Mouse (Mus musculus): ENCODE measurements around the gene Gpr84.

Gene Gpr84

GRCm38 (mm10) chr15:103305070-103305678 lies 5.2 kb downstream of the Gpr84 start:
- DNase-seq = peak; percentile 99

- DNase-seq = no peak
Observed at GRCm38 (mm10) chr15:103304616-103304969, 5.8 kb downstream of the Gpr84 start.

DNA sequence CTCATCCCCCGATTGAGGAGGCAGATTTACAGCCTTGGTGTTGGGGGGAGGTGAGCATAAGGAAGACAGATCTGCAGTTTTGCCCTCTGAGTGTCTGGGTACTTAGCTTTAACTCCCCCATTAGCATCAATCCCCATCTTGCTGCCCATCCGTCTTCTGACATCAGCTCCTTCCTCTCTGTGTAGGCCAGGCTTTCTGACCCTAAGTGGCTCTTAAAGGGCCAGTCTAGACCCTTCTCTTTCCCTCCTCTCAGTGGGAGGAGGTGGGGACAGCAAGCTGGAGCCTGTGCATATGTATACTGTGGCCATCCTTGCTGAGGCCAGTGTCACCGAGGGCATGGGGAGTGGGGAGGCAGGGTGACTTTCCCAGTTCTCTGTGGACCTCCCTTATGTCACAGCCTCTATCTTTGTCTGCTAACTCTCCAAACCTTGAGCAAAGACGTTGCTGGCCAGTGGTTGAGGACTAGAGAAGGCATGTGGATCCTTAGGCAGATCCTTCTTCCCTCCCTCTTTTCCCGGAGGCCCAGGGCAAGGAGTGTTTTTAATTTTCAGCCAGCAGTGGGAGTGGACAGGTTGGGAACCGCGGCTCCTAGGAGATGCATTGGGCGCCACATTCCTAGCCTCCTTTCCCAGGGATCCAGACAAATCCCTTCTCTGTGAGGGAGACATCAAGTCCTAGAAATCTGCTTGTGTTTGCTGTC lies 6.3 kb downstream of the Gpr84 start:
- no peak for DNase-seq

DNA sequence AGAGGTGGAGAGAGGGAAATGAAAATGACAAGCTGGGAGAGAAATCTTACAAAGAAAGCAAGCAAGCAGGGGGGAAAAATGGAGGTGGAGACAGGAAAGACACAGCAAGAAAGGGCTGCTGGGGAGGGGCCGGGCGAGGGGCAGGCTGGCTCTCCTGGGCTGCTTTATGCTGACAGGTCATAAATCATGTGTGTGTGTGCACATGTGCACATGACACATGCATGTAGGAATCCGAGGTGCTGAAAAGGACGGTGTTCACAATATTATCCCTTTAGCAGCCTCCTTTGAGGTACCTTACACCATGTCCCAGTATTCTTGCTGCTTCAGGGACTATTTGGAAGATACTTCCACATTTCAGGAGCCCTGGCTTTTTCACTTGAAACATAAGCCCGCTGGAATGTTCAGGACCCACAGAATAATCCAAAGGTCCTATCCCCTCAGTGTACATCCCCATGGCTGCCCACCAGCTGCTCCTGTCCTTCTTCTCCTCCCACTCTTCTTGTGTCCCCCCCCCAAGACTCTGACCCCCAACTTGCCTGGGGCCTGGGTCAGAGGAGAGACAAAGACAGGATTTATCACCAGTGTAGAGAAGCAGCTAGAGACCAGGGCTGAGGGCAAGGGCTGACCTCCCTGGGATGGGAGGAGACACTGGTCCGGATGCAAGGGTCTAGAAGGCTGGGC lies 7.9 kb downstream of the Gpr84 start:
- DNase-seq = no peak

DNA sequence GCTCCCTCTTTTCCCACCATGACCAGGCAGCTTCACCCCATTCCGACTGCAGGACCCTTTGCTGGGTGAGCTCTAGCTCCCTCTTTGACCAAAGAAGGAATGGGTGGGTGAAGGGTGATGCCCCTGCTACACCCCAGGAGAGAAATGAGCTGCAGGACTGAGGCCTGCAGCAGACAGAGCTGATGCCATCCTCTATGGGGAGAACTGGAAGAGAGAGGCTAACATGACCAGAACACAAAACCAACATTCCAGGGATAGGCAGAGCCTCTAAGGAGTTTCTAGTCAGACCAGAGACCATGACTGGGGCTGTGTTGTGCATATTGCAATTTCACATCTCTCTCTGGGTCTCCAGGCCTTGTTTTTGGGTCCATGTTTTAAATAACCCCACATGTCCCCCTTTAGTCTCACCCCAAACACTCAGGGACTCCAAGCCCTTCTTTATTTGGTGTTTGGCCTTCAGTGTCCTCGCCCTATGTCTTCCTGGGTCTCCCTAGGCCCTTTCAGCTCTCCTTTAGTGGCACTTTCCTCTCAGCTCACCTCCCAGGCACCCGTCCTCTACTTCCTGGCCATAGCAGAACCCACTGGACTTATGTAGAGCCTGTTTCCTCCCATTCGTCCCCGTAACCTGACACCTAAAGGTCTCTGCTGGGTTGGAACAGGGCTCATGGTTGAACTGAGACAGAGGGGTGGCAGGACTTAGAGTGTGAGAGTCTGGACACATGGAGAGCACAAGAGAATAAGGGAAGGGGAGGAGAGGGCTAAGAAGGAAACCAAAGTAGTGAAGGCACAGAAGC lies 8.7 kb downstream of the Gpr84 start:
- no peak for DNase-seq

GRCm38 (mm10) chr15:103301046-103301445 lies 9.4 kb downstream of the Gpr84 start:
- no peak for DNase-seq

- DNase-seq = no peak
Observed at GRCm38 (mm10) chr15:103300560-103300959, 9.9 kb downstream of the Gpr84 start.

GRCm38 (mm10) chr15:103300067-103300471 lies 10.3 kb downstream of the Gpr84 start:
- DNase-seq = peak; percentile 13

DNA sequence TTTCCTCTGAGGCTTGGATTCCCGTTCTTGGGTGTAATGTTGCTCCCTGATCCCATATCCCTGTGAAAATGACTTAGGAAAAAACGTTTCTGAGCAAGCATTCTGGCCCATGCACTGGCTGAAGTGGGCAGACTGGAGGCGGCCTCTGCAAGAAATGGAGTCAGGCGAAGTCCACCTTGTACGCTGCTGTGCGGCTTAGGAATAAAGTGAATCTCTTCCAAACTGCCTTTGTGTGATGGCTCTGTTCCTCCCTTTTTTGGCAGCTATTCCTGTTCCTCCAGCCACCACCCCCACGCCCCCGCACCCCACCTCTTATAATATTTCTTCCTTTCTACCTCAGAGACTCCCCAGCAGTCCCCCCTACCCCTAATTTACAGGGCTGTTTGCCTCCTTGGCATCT lies 10.8 kb downstream of the Gpr84 start:
- DNase-seq = no peak

- peak; percentile 52 for DNase-seq
Observed at GRCm38 (mm10) chr15:103298861-103299616, 11.4 kb downstream of the Gpr84 start.

DNA sequence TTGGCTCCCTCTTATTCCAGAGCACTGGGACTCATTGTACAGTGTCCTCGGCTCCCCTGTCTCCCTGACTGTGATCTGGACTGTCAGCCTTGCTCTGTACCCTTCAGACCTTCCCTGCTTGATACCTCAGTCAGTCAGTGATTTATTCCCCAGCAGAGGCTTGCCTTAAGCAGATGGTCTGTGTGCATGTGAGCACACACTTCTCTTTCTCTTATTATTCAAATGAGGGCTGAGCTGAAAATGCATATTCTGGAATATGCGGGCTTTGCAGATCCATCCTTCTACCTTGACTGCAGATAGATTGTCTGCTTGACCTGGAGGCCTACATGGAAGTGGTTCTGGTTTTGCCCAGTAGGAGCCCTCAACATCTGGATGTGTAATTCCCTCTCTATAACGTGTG lies 12.4 kb downstream of the Gpr84 start:
- DNase-seq = no peak

DNA sequence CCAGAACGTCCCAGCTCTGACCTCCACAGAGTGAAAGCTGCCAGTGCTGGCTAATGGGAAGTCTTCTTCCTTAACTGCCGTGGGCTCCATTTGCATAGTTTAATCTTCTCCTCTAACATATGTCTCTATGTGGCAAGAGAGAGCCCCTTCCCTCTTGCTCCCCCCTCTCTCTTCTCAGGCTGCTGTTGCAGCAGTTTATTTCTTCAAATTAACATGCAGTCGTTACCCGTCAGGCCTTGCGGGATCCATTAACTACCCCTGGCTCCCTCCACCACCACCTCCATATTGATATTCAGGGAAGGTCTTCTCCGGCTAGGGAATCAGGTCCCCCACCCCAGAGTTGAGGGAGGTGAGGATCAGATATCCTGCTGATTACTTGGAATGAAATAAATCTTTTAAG lies 13.1 kb downstream of the Gpr84 start:
- DNase-seq = no peak

DNA sequence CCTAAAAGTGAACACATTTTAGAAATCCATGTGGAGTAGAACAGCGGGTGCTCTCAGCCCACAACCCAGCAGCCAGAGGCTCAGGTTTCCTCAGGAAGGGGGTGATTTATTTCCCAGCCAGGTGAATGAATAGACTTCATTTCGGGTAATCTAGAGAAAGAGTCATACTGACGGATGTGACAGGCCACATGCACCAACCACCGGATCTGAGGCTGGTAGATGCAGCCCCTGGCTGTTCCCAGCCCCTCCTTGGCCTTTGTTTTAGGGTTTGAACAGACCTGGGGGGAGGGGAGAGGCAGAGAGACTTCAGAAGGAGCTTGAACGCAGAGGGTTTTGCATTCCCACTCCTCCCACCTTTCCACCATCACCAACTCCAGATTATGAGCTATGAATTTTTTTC lies 14.6 kb downstream of the Gpr84 start:
- no peak for DNase-seq

DNA sequence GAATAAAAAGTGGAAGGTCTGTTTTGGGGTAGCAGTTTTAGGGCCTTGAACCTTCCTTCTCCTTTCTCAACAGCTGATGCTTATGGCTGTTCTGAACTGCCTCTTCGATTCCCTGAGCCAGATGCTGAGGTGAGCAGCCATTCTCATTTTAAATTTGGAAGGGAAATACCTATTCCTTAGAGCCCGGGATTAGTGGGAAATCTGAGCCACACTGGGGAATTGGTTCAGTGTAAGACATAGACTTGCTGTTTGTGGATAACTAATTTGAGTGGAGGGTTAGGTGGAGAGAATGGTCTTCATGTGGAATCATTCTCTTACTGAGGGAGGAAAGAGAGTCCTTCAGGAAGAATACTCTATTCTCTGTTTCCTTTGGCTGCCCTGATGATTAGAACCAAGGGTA lies 15.8 kb downstream of the Gpr84 start:
- no peak for DNase-seq

GRCm38 (mm10) chr15:103293375-103293774 lies 17.0 kb downstream of the Gpr84 start:
- DNase-seq = no peak

GRCm38 (mm10) chr15:103292673-103293345 lies 17.6 kb downstream of the Gpr84 start:
- DNase-seq = no peak

DNA sequence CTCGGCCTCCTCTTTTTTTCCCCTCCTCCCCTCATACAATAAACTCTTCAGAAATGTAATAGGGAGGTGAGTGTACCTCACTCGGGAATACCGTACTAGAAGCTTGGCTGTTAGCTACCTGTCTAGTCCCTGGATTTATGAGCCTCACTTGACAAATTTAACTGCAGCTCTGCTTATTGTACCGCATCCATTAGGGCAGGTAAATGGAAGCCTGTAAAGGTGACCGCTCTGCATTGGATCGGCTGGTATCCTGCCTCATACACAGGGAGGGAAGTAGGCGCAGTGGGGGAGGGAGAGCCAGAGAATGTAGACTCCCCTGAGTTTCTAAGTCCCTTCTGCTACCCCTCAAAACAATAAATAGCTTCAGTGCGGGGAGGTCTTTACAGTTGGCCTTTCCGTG lies 19.6 kb downstream of the Gpr84 start:
- DNase-seq = no peak

DNA sequence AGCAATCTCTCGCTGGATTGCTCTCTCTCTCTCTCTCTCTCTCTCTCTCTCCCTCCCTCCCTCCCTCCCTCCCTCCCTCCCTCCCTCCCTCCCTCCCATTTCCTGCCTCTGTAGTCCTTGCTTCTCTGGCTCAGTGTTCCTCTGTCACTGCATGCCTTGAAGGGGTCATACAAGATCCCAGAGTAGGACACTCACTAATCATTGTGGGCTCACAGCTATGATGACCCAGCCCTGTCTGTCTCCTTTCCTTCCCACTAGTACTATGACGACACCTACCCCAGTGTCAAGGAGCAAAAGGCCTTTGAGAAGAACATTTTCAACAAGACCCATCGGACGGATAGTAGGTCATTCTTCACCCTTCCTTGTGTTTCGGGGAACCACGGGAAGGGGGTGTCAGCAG lies 20.0 kb downstream of the Gpr84 start:
- DNase-seq = no peak

- no peak for DNase-seq
Observed at GRCm38 (mm10) chr15:103289600-103289999, 20.8 kb downstream of the Gpr84 start.

GRCm38 (mm10) chr15:103285778-103286417 lies 24.5 kb downstream of the Gpr84 start:
- peak; percentile 55 for DNase-seq

GRCm38 (mm10) chr15:103284647-103285046 lies 25.8 kb downstream of the Gpr84 start:
- peak; percentile 25 for DNase-seq

- DNase-seq = peak; percentile 76
Observed at GRCm38 (mm10) chr15:103284066-103284465, 26.3 kb downstream of the Gpr84 start.

Data from lung, postnatal 36 days (tissue).